Mouse (Mus musculus): ENCODE results near the gene Smg6.
A peak's percentile ranks its signal among the peaks of the same experiment; 100 is the strongest.
"Not testable (repeated sequence)": the region's sequence is repeated elsewhere in the genome, so short reads cannot be mapped to it uniquely, and the experiment has no call there.

Smg6 gene

GRCm38 (mm10) chr11:75166861-75167642 lies 241.4 kb downstream of the Smg6 start:
- DNase-seq (ENCODE audit: low spot score) = no peak

- DNase-seq (ENCODE audit: low spot score) = no peak
Observed at GRCm38 (mm10) chr11:75167643-75168589, 242.3 kb downstream of the Smg6 start.

GRCm38 (mm10) chr11:75168590-75169361 lies 243.2 kb downstream of the Smg6 start:
- peak; percentile 85 for DNase-seq (ENCODE audit: low spot score)

GRCm38 (mm10) chr11:75169405-75170080 lies 243.9 kb downstream of the Smg6 start, which contains the start of gene Hic1:
Gene Hic1, minus strand, starts transcription at chr11:75169519.
- DNase-seq (ENCODE audit: low spot score) = no peak

GRCm38 (mm10) chr11:75170136-75170751 lies 244.6 kb downstream of the Smg6 start:
- peak; percentile 92 for DNase-seq (ENCODE audit: low spot score)

- DNase-seq (ENCODE audit: low spot score) = no peak
Observed at GRCm38 (mm10) chr11:75171186-75171865, 245.7 kb downstream of the Smg6 start.

- no peak for DNase-seq (ENCODE audit: low spot score)
Observed at GRCm38 (mm10) chr11:75172151-75173094, 246.8 kb downstream of the Smg6 start.

GRCm38 (mm10) chr11:75173095-75173798 lies 247.6 kb downstream of the Smg6 start:
- DNase-seq (ENCODE audit: low spot score) = peak; percentile 75

GRCm38 (mm10) chr11:75173799-75174165 lies 248.2 kb downstream of the Smg6 start:
- no peak for DNase-seq (ENCODE audit: low spot score)

GRCm38 (mm10) chr11:75174574-75174973 lies 249.0 kb downstream of the Smg6 start:
- DNase-seq (ENCODE audit: low spot score) = not testable (repeated sequence)

GRCm38 (mm10) chr11:75178011-75178410 lies 252.4 kb downstream of the Smg6 start:
- DNase-seq (ENCODE audit: low spot score) = no peak

- DNase-seq (ENCODE audit: low spot score) = peak; percentile 92
Observed at GRCm38 (mm10) chr11:75178672-75179208, 253.1 kb downstream of the Smg6 start, which contains the start of gene Ovca2. Gene Ovca2, minus strand, starts transcription at chr11:75178835.

GRCm38 (mm10) chr11:75183917-75184570 lies 258.4 kb downstream of the Smg6 start:
- DNase-seq (ENCODE audit: low spot score) = no peak

- DNase-seq (ENCODE audit: low spot score) = no peak
Observed at GRCm38 (mm10) chr11:75184573-75184972, 258.9 kb downstream of the Smg6 start.

GRCm38 (mm10) chr11:75184986-75185385 lies 259.4 kb downstream of the Smg6 start:
- no peak for DNase-seq (ENCODE audit: low spot score)

- no peak for DNase-seq (ENCODE audit: low spot score)
Observed at GRCm38 (mm10) chr11:75189713-75190370, 264.2 kb downstream of the Smg6 start.

- DNase-seq (ENCODE audit: low spot score) = peak; percentile 89
Observed at GRCm38 (mm10) chr11:75190371-75190724, 264.7 kb downstream of the Smg6 start.

All from lung, postnatal 25 days (tissue).